Comparison of ENCODE assay signal across 8 mouse cellular contexts in the genomic region with DNA sequence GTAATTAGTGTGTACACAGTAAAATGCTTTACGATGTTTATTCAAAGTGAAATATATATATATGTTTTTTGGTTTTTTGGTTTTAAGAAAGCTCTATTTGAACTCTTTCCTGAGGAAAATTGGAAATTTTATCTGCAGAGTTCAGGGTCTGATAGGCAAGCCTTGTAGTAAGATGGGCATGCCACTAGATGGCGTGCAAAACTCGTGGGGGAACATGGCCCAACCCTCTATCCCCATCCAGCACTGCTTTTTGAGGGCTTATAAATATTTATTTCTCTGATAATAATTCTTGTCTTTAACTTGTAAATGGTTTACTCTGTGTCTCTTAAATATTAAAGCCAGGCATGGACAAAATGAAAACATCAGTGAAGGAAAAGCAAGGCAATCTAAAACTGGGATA.
DNase-seq lines count a peak whose midpoint lies in the region; ATAC-seq lines count a peak whose summit lies in the region.

No protein-coding gene starts in this region.

- no peaks in the 10 kb centered on the region for H3K4me1 ChIP-seq in forebrain, embryonic 13.5 days
- no peaks in the 10 kb centered on the region for H3K4me1 ChIP-seq in forebrain, embryonic 15.5 days

- ATAC-seq in forebrain, embryonic 13.5 days, result peak; percentile 53; the same call in 1 of the 2 replicates
- no peak for ATAC-seq in forebrain, embryonic 15.5 days (replicated peaks)
- ATAC-seq in erythroblast, adult 5-6 weeks (replicated peaks; ENCODE audit: low FRiP score, poor library complexity, severe bottlenecking), result no peak

- no peaks in the 10 kb centered on the region for H3K27me3 ChIP-seq in forebrain, embryonic 13.5 days
- H3K27me3 ChIP-seq in forebrain, embryonic 15.5 days, result no peaks in the 10 kb centered on the region

- peak; percentile 15 for DNase-seq in thymus, postnatal 4 days
- DNase-seq in thymus, postnatal 0 days (ENCODE audit: low spot score), result no peak
- peak; percentile 20 to 43 for DNase-seq in gastrocnemius, postnatal 4 days (ENCODE audit: low spot score in 2 of 2)
- DNase-seq in left cerebral cortex, adult 18-20 months (ENCODE audit: low spot score in 2 of 2), result peak; percentile 37 to 47
- peak; percentile 10 for DNase-seq in retina, postnatal 1 day

- WGBS in forebrain, embryonic 13.5 days, result 20% methylated on average over 3 of the region's 3 CpGs
- WGBS in forebrain, embryonic 15.5 days, result 20% methylated on average over 3 of the region's 3 CpGs

- H3K4me2 ChIP-seq in forebrain, embryonic 13.5 days, result no peak overlapping the region
- no peak overlapping the region for H3K4me2 ChIP-seq in forebrain, embryonic 15.5 days (replicated peaks)

- no peak overlapping the region for H3K4me3 ChIP-seq in forebrain, embryonic 13.5 days
- H3K4me3 ChIP-seq in forebrain, embryonic 15.5 days, result no peak overlapping the region

- no peaks in the 10 kb centered on the region for H3K36me3 ChIP-seq in forebrain, embryonic 13.5 days (ENCODE audit: poor library complexity, severe bottlenecking)
- no peaks in the 10 kb centered on the region for H3K36me3 ChIP-seq in forebrain, embryonic 15.5 days

- H3K27ac ChIP-seq in forebrain, embryonic 13.5 days, result no peak overlapping the region
- H3K27ac ChIP-seq in forebrain, embryonic 15.5 days (replicated peaks), result no peak overlapping the region

- no peaks in the 10 kb centered on the region for H3K9me3 ChIP-seq in forebrain, embryonic 13.5 days (replicated peaks)
- no peaks in the 10 kb centered on the region for H3K9me3 ChIP-seq in forebrain, embryonic 15.5 days

- no peak overlapping the region for H3K9ac ChIP-seq in forebrain, embryonic 13.5 days
- no peak overlapping the region for H3K9ac ChIP-seq in forebrain, embryonic 15.5 days (replicated peaks)
